Mouse (Mus musculus) brain, embryonic 14.5 days (tissue): ENCODE measurements around the gene Nsd1. TPM values are rescaled to one million over a fixed set of nuclear protein-coding genes. Genes with fewer than 3 reads are reported as not detected.
"Not testable (repeated sequence)": the region's sequence is repeated elsewhere in the genome, so short reads cannot be mapped to it uniquely, and the experiment has no call there.

Experiments used
- DNase-seq: peaks from one replicate; pipeline ENCODE4 v3.0.0-alpha.2; 2011; ENCODE audit warnings: low read depth
- CTCF ChIP-seq: fragments of 200-500 bp; IDR thresholded peaks from 2 replicates; pipeline ENCODE4 v1.5.1; 2012; ENCODE audit warnings: inconsistent platforms, mild to moderate bottlenecking, moderate library complexity, borderline replicate concordance; ENCODE audit not compliant: insufficient read depth, insufficient read length; ENCODE audit errors: extremely low read depth
- POLR2A ChIP-seq: fragments of 200-500 bp; IDR thresholded peaks from 2 replicates; pipeline ENCODE4 v1.6.1; 2012; ENCODE audit warnings: mild to moderate bottlenecking, inconsistent platforms, borderline replicate concordance; ENCODE audit not compliant: poor library complexity, insufficient read depth, insufficient read length, severe bottlenecking; ENCODE audit errors: extremely low read depth
- polyA plus RNA-seq: library from polyadenylated mRNA; depleted of rRNA; stranded (reverse); fragments of >200 nt; gene quantifications from 2 replicates; pipeline ENCODE4 v1.2.3, GENCODE M21; 2012

Gene Nsd1
- polyA plus RNA-seq, 1 experiment: 52.2 TPM

DNA sequence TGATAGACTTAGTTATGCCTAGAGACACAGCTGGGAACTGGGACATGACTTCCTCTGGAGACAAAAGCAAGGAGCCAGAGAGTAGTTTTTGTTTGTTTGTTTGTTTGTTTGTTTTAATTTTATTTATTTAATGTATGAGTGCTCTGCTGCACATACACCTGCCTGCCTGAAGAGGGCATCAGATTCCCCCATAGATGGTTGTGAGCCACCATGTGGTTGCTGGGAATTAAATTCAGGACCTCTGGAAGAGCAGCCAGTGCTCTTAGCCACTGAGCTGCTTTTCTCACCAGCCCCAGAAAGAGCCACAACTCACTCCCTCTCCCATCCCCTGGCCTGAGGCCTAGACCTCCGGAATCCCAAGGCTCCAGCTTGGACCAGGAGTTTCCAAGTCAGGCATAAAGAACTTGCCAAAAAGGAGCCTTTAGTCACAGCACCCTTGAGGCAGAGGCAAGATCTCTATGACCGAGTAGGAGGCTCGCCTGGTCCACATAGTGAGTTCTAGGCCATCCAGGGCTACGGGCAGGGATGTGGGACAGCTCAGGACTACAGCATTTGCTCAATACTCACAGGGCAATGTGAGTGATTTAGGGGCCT, 31.6 kb upstream of the Nsd1 start:
- TF ChIP-seq POLR2A (no peak), CTCF (peak; percentile 23; the same call in 1 of the 2 replicates)

GRCm38 (mm10) chr13:55178556-55178955, 31.0 kb upstream of the Nsd1 start:
- peak; percentile 84 for DNase-seq
- TF ChIP-seq POLR2A (no peak), CTCF (peak; percentile 83; the same call in 1 of the 2 replicates)

More for the DNA sequence above, 31.6 kb upstream of the Nsd1 start:
- no peak for DNase-seq

DNA sequence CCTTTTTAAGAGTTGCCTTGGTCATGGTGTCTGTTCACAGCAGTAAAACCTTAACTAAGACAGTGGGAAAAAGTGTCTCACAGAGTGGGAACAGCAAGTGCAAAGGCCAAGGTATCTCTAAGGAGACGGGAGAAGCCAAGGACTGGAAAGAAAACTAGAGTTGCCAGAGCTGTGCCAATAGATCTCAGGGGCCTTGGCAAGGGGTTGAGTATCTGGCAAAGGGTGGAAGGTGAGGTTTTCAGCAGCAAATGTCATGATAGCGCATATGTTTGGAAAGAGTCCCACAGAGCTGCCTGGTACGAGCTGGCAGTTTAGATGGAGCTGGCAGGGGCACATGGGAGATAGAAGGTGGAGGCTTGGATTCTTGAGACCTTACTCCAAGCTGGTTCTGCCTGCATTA, 30.0 kb upstream of the Nsd1 start:
- TF ChIP-seq CTCF: no peak
- TF ChIP-seq POLR2A: no peak
- DNase-seq: peak; percentile 65

DNA sequence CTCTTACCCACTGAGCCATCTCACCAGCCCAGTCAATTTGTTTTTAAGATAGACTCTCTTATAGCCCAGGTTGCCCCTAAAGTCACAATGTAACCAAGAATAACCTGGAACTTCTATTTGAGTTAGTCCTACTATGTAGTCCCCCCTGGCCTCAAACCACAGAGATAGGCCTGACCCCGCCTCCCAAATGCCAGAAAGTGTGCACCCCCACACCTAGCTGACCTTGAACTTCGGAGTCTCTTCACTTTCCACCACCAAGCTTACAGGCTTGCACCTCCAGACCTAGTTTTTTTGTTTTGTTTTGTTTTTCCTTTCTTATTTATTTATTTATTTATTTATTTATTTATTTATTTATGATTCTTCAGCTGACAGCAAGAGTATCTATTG, 27.8 kb upstream of the Nsd1 start:
- TF ChIP-seq CTCF (no peak), POLR2A (no peak)
- no peak for DNase-seq

DNA sequence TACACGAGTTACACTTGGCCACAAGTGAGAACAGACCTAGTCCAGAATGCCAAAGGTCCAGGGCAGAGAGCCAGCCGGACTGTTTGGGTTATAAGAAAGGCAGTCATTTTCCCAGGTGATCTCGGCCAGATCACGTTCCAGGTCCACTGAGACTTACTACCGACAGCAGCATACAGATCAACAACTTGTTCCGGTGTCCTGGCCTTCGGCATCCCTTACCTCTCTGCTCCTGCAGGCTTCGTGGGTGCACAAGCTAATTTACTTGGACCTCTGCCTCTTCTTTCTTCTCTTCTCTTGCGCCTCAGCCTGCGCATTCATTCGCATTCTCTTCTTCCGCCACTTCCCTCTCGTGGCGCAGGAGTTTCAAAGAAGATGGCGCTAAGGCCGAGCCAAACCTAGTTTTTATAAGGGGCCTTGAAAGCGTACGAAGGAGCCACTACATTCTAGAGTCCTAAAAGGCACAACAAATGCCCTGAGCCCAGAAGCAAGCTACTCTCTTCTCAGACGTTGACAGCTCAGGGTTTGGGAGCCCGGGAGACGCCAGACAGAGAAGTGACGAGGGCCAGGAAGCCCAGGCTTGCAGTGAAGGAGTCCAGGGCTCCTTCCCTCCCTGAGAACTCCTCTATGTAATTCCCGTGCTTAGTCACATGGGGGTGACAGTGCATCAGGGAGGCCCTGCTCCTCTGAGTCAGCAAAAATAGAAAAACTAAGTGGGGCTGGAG, 27.2 kb upstream of the Nsd1 start:
- TF ChIP-seq CTCF (peak; percentile 55; the same call in 1 of the 2 replicates), POLR2A (no peak)
- DNase-seq: peak; percentile 84

DNA sequence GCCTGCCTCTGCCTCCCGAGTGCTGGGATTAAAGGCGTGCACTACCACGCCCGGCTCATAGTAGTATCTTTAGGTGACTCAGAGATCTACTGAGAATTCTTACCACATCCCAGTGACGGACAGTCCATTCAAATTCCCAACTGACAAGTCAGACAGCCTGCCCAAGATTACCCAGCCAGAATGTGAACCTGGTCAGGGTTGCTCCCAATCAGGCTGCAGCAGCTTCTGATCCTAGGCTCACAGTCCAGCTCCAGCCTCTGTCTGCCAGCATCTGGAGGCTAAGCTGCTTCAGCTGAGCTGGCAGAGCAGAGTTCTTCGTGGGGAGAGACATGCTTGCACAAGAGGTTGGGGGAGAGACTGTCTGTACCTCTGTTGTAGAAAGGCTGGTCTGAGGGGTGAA, 26.2 kb upstream of the Nsd1 start:
- TF ChIP-seq POLR2A (no peak), CTCF (no peak)
- no peak for DNase-seq

DNA sequence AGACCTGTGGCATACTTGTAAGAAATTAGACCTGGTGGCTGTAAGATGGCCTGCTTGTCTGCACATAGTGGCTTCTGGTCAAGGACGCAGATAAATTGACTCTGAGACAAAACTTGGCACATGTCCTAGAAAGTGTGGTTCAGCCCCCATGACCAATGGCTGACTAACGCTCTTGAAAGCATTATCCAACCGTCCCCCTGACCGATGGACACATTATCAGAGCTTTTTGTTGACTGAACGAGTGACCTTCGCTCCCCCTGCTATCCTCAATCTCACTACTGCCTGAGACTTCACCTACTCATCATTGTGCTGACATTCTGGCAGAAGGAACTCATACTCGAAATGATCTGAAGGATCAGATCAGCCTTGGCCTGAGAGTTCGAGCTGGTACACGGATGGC, 22.5 kb upstream of the Nsd1 start:
- not testable (repeated sequence) for DNase-seq

DNA sequence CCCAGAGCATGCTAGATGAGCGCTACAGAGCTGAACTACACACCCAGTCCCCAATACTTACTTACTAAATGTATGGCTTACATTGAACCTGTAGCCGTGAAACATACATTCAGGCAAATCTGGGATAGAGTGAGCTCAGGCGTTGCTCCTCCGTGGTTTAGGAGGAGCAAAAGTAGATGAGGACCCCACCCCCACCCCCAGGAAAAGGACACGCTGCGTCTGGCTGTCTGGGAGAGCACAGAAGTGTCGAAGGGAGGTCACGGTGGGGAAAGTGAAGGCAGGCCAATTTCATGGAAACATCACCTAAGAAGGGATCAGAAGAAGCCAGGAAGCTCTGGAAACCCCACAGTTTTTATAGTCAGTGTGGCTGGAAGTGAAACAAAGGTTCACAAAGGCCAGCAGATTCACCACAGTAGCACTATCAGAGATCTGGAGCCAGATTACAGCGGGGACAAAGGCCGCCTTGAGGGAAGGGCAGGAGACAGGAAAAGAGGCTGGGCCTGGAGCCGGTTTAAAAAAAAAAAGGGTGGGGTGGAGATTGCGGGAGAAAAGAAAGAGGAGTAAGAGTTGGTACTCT, 20.0 kb upstream of the Nsd1 start:
- TF ChIP-seq POLR2A (no peak), CTCF (no peak)
- no peak for DNase-seq

DNA sequence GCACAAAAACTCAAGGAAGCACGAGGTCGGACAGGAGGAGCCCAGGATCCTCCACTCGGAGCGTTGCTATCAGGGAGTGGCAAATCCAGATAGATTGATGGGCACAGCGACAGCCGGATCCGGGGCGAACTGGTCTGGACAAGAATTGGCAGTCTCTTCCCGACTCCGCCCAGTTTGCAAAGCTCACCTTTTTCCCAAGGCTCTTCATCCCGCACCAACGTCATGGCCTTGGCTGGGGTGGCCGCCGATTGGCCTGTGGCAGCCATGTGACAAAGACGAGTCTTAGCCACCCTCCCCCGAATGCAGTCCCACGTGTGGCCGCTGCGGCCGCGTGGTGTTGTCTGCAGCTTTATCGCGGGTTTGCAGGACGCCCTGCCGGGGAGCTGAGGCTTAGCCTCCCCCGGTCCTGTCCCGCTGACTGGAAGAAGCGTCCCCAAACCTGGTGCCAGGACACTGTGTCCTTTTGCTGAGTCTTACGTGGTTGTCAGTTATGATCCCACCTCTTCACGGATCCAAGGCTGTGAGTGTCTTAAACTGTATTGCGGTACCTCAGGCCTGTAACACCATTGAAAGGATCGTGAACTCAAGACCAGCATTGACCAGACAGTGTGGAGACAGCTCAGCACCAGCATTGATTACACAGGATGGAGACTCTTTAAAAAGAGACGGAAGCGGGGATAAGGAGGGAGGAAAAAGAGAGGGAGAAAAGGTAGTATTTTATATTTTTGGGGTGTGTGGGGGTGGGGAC, 19.3 kb upstream of the Nsd1 start:
- TF ChIP-seq POLR2A (peak; percentile 45; the same call in 1 of the 2 replicates), CTCF (peak; percentile 74)
- peak; percentile 99 for DNase-seq

DNA sequence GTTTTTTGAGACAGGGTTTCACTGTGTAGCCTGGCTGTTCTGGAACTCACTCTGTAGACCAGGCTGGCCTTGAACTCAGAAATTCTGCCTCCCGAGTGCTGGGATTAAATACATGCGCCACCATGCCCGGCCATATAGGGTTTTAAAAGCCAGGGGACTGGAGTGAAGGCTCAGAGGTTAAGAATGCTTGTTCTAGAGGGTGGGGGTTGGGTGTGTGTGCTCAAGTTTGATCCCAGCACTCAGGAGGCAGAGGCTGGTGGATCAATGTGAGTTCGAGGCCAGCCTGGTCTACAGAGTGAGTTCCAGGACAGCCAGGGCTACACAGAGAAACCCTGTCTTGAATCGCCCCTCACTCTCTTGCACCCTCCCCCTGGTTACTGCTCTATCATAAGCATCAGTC, 18.0 kb upstream of the Nsd1 start:
- no peak for DNase-seq
- TF ChIP-seq POLR2A (no peak), CTCF (no peak)

DNA sequence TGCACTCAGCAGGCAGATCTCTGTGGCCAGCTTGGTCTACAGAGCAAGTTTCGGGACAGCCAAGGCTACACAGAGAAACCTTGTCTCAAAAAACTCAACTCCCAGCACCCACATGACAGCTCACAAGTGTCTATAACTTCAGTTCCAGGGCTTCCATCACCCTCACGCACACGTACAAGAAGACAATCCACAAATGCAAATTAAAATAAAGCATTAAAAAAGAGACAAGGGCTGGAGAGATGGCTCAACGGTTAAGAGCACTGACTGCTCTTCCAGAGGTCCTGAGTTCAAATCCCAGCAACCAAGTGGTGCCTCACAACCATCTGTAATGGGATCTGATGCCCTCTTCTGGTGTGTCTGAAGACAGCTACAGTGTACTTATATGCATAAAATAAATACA, 6.8 kb upstream of the Nsd1 start:
- DNase-seq: not testable (repeated sequence)

DNA sequence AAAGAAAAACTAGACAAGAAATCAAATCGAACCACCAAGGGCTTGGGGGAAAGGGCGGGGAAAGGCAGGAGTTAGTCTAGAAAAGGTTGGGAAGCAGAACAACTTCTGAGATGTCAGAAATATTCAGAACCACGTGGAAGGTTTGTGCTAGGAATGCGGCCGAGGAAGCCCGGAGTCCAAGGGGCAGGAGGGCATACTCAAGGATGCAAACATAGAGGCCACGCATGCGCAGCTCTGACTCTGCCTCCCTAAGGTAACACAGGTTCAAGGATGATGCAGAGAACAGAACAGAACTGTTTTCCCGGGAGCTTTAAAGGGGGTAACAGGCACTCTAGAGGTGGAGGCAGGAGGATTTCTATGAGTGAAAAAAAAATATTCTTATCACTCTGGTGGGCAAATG, 5.8 kb upstream of the Nsd1 start:
- no peak for DNase-seq
- no peak for TF ChIP-seq CTCF
- TF ChIP-seq POLR2A: no peak

- DNase-seq: no peak
- TF ChIP-seq CTCF: no peak
Observed at GRCm38 (mm10) chr13:55204667-55205389, 4.8 kb upstream of the Nsd1 start.
